Mouse (Mus musculus) midbrain, embryonic 12.5 days (tissue): ENCODE data around the gene Olfr76. TPM values are rescaled to one million over a fixed set of nuclear protein-coding genes. Genes with fewer than 3 reads are reported as not detected.
"Not testable (repeated sequence)": the region's sequence is repeated elsewhere in the genome, so short reads cannot be mapped to it uniquely, and the experiment has no call there.

Experiments used
- ATAC-seq: fragments of 200-750 bp; cut with Nextera tagmentation; 2 replicates; pipeline ENCODE4 v1.8.0; 2017; ENCODE audit warnings: low read depth, moderate TSS enrichment, moderate library complexity; ENCODE audit not compliant: low FRiP score
- H3K27ac ChIP-seq: fragments of 300-500 bp; sonication (generic); replicated peaks from 2 replicates; pipeline ENCODE4 v1.5.1; 2016; ENCODE audit warnings: mild to moderate bottlenecking
- H3K27me3 ChIP-seq: fragments of 300-500 bp; sonication (generic); 2 replicates; pipeline ENCODE4 v1.6.1; 2016; ENCODE audit warnings: mild to moderate bottlenecking
- H3K36me3 ChIP-seq: fragments of 300-500 bp; sonication (generic); 2 replicates; pipeline ENCODE4 v1.6.1; 2016
- H3K4me1 ChIP-seq: fragments of 300-500 bp; sonication (generic); 2 replicates; pipeline ENCODE4 v1.6.1; 2016
- H3K4me2 ChIP-seq: fragments of 300-500 bp; sonication (generic); replicated peaks from 2 replicates; pipeline ENCODE4 v1.6.1; 2016; ENCODE audit warnings: mild to moderate bottlenecking, moderate library complexity
- H3K4me3 ChIP-seq: fragments of 300-500 bp; sonication (generic); 2 replicates; pipeline ENCODE4 v1.5.1; 2016; ENCODE audit warnings: mild to moderate bottlenecking
- H3K9ac ChIP-seq: fragments of 300-500 bp; sonication (generic); replicated peaks from 2 replicates; pipeline ENCODE4 v1.6.1; 2016; ENCODE audit warnings: mild to moderate bottlenecking, moderate library complexity
- H3K9me3 ChIP-seq: fragments of 300-500 bp; sonication (generic); 2 replicates; pipeline ENCODE4 v1.6.1; 2016; ENCODE audit warnings: mild to moderate bottlenecking
- WGBS: fragments of 180-500 bp; shearing (Covaris S2); methylation state at CpG from one replicate; pipeline ENCODE4 v1.1.7; 2016; 5-methylcytosine and 5-hydroxymethylcytosine counted together
- polyA plus RNA-seq: library from polyadenylated mRNA; unstranded; fragments of >200 nt; fragmentation: Nextera tagmentation; extraction: Ambion mirVana; gene quantifications from 2 replicates; pipeline ENCODE4 v1.2.1, GENCODE M21; 2016

Gene Olfr76
- polyA plus RNA-seq, 1 experiment from 2014 or later: not detected

DNA sequence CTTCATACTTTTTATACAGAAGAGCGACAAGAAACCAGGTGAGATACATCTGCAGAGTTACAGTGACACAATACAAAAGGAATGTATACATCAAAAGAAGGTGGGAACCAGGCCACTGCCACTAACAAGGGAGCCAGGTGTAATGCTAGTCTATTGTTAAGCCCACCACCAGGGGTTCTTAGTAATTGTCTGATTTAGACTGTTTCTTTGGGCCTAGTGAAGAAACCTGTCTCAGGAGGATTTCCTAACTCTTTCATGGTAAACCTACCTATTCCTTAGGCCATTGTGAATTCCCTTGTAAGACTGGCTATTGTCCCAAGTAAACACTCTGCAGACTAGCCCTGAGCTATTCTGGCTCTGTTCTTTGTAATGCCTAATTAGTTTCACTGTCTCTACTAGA lies 53.5 kb downstream of the Olfr76 start:
- not testable (repeated sequence) for ATAC-seq, H3K9me3 ChIP-seq, H3K27ac ChIP-seq, H3K9ac ChIP-seq, H3K4me1 ChIP-seq, H3K27me3 ChIP-seq, H3K4me3 ChIP-seq, H3K36me3 ChIP-seq, H3K4me2 ChIP-seq
- 81% methylated on average over 1 of the region's 1 CpGs for WGBS

Other genes with a start within 250 kb of the Olfr76 start
- gene Olfr1419, start 248.1 kb downstream of the Olfr76 start, polyA plus RNA-seq: not detected in 2 replicates
- gene Olfr1420, start 236.6 kb downstream of the Olfr76 start, polyA plus RNA-seq: not detected in 2 replicates
- 24.4 and 26.0 TPM in 2 replicates for gene Patl1, start 210.8 kb downstream of the Olfr76 start, polyA plus RNA-seq
- 4.7 and 5.0 TPM in 2 replicates for gene Osbp, start 157.3 kb downstream of the Olfr76 start, polyA plus RNA-seq
- gene Olfr1423, start 81.9 kb downstream of the Olfr76 start, polyA plus RNA-seq: 0.04 TPM in 1 of 2 replicates, not detected in the other
- gene Olfr1424, start 60.5 kb downstream of the Olfr76 start, polyA plus RNA-seq: not detected in 2 replicates
- not detected in 2 replicates for gene Olfr1425, start 45.5 kb downstream of the Olfr76 start, polyA plus RNA-seq
- gene Olfr1426, start 31.2 kb downstream of the Olfr76 start, polyA plus RNA-seq: not detected in 2 replicates
- not detected in 2 replicates for gene Olfr1427, start 19.9 kb downstream of the Olfr76 start, polyA plus RNA-seq
- not detected in 2 replicates for gene Olfr1428, start 7.3 kb downstream of the Olfr76 start, polyA plus RNA-seq
- not detected in 2 replicates for gene Olfr1555-ps1, start 46.9 kb upstream of the Olfr76 start, polyA plus RNA-seq
- not detected in 2 replicates for gene Olfr1431, start 77.4 kb upstream of the Olfr76 start, polyA plus RNA-seq
- not detected in 2 replicates for gene Olfr1432, start 109.4 kb upstream of the Olfr76 start, polyA plus RNA-seq
- gene Olfr262, start 118.5 kb upstream of the Olfr76 start, polyA plus RNA-seq: not detected in 2 replicates
- not detected in 2 replicates for gene Olfr235, start 137.8 kb upstream of the Olfr76 start, polyA plus RNA-seq
- gene Olfr1434, start 156.7 kb upstream of the Olfr76 start, polyA plus RNA-seq: not detected in 2 replicates
- not detected in 2 replicates for gene Olfr1436, start 175.9 kb upstream of the Olfr76 start, polyA plus RNA-seq
- not detected in 2 replicates for gene Olfr1437, start 201.9 kb upstream of the Olfr76 start, polyA plus RNA-seq
- gene Olfr1438-ps1, start 212.7 kb upstream of the Olfr76 start, polyA plus RNA-seq: not detected in 2 replicates